Mouse (Mus musculus) 3134 (cell line): ENCODE data around the gene Phpt1.

Source experiments
- DNase-seq: peaks from one replicate; pipeline ENCODE4 v3.0.0-alpha.2; 2011; ENCODE audit warnings: low spot score; ENCODE audit not compliant: insufficient read length; ENCODE audit errors: extremely low read depth

Phpt1 gene

DNA sequence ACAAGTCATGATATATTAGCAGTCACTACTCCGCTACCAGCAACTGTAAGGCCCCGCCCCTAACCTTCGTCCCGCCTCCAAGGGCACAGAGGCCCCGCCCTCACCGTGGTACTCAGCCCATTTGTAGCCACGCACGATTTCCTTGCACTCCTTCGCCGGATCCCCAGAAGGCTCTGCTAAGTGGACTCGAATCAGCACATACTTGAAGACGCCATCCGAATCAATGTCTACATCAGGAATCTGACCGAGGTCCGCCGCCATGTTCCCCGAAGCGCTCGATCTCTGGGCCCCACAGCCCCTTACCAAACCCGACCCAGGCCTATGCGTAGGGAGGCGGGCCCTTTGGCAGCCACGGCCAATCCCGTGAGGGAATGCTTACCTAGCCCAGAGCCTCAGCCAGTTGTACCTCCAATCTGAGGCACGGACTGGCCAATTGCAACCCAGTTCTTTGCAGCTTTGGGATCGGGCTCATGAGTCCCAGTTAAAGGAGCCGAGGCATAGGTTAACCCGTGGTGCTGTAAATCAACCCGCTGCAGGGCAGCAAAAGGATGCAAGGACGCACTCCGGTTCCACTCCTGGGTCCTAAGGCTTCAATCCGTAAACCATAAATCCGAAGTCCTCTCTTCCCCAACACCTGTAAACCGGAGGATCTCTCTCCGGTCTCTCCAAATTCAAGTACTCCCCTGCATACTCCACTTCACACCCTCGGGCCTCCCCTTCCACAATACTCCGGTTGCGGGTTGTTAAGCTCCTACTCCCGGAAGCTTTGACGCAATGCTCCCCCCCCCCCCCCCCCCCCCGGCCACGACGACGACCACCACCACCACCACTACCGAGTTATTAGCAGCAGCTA, at the start of gene Phpt1, which contains the start of gene Mamdc4:
Phpt1 (minus strand) TSS at position 646 of the 853 bp plus-strand sequence.
Mamdc4 (minus strand) TSS at position 267 of the 853 bp plus-strand sequence.
- DNase-seq, result peak; percentile 94

DNA sequence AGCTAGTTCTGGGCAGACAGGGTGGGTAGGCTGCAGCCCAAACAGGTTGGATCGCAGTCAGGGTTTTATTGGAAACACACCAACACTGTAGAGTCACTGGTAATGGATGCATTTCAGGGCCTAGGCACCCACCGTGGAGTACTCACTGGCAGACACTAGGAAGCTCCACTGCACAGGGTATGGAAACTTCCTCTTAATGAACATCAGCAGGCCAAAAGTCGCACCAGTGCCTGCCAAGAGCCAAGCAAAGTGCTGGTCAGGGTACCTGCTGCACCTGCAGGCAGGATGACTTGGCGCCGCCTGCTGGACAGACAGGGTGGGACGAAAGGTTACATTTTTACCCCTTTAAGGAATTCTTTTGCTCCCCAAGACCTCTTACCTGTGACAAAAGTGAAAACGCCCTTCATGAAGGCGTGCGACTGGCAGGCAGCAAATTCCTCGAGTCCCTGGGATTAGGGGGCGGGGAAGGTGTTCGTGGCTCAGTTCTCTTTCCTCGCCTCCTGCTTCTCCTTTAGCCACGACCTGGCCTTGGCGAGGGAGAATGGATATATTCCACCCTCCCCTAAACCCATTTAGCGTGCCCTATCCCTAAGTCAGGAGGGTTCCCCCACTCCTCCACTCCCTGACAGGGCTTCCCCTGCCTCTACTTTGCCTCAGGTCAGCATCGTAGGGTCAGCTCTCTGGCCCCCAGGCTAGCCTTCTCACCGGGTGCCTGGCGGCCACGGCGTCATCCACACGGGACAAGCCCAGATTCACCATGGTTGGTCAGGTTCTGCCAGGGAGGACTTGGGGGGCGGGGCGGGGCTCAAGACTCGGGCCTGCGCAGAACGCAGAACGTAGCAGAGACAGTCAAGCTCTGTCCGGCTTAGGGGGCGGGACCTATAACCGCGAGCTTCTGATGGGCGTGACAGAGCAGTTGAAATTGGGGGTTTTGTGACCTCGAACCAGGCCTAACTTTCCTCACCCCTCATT, 46.5 kb upstream of the Phpt1 start, which contains the start of gene Tmem141:
Tmem141 (minus strand) TSS at position 777 of the 972 bp plus-strand sequence.
- DNase-seq, result peak; percentile 92

DNA sequence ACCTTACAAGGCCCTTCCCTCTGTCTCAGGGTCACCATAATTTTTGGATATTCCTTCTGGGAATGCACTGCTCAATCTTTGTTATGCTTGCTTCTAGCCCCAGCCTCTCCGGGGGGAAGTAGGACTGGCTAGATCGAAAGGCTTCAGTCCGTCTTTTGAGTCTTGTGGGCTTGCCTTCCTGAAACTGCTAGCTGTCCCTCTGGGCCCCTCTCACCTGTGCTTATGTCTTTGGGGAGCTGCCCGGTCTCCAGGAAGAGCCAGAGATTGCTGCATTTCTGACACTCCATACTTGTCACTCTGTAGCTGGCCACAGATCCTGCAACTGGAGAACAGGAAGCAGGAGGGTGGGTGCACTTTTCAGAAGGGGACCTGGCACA, 45.8 kb upstream of the Phpt1 start:
- no peak for DNase-seq

DNA sequence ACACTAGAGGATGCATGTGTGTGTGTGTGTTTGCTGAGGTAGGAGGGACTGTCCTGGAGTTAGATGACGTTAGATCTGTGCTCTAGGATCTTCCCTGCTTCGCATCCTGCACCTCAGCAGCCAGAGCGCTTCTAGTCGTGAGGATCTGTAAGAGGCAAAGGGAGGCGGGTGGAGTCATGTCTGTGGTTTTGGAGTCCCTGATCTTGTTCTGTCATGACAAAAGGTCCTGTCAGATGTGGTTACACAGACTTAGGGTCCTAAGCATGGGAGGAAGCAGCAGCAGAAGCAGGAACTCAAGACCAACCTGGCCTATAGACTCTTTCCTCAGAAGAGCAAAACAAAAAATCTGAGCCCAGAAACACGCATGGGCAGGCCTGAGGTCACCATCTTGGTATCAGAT, 45.4 kb upstream of the Phpt1 start:
- no peak for DNase-seq

DNA sequence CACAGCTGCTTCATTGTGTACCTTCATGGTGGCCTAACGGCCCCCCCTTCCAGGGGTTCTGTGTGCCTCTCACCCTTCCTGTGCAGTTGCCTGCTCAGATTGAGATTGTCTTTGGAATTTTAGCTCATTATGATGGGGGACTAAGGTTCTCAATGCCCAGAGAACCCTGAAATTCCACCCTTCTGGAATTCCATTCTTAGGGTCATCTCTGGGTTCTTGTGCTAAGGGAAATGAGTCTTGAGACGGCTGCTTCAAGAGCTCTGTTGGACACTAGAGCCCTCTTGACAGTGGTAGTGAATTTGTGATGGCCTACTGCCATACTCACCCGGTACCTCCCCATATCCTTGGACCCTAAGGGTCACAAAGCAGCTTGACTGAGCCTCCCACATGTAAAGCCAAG, 42.6 kb upstream of the Phpt1 start, which contains the start of gene Ccdc183:
Ccdc183 (minus strand) TSS at position 101 of the 400 bp plus-strand sequence.
- DNase-seq, result no peak

DNA sequence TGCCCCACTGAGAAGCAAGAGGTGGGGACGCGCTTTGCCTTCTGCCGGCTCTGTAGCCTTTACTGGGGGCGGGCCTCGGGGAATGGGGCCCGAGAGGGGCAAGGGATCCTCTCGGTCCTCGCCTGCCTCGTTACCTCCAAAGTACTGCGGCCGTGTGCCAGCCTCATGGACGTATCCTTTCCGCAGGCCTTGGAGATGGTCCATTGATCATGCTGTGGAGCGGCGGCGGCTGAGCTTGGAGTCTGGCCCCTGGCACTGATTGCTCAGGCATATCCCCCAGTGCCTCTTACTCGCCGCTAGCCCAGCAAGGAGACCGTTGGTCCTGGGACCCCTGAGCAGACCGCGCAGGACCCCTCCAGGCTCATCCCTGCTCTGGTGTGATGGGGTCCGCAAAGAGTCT, 41.4 kb upstream of the Phpt1 start:
- DNase-seq, result no peak

DNA sequence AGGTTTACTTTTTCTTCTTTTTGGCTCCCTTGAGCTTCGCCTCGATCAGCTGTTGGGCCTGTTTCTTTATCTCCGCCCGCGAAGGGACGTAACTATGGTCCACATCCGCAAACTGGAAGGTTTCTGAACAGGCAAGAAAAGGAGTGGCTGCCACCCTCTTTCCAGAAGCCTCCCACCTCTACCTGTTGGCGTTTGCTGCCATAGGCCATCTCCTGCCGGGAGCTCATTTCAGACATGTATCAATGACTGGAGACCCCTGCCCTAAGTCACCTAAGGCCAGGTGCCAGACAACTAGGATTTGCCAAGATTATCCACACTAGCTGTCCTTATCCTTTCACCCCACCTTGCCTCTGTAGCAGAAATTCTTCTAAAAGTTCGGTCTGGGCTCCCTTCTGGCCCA, 33.6 kb upstream of the Phpt1 start:
- DNase-seq, result no peak

DNA sequence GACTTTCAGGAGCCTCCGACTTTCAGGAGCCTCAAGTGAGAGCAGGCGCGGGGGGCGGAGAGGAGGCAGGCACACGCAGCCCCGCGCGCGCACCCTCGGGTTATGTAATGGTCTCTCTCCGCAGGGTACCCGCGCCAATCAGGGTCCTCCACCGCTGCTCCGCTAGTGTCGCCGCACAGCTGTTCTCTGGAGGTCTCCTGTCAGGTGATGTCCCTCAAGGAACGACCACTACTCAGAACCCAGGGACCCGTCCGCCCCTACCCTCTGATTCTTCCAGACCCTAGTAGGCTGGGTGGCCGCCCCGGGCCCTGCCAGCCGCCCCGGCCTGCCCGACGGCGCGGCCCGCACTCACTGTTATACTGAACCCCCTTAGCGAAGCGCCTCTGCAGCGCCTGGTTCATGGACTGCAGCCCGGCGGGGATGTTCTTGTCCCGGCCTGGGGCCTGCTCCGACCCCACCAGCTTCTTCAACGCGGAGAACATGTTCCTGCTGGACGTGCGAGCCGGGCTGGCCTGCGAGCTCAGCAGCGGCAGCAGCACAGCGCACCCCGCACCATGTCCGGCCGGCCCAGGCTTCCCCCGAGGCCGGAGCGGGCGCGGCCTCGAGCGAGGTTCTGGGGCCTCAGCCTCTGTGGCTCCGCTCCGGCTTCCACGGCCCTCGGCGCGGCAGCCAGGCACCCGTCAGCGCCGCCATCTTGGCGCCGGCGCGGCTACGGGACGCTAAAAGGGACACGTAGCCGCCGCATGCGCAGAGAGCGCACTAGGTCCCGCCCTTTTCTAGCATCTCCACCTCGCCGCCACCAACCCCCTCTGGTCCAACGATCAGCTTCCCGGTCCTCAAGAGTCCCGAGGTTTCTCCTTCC, 33.0 kb upstream of the Phpt1 start, which contains the start of gene Rabl6:
Rabl6 (minus strand) TSS at position 761 of the 862 bp plus-strand sequence.
- peak; percentile 85 for DNase-seq

DNA sequence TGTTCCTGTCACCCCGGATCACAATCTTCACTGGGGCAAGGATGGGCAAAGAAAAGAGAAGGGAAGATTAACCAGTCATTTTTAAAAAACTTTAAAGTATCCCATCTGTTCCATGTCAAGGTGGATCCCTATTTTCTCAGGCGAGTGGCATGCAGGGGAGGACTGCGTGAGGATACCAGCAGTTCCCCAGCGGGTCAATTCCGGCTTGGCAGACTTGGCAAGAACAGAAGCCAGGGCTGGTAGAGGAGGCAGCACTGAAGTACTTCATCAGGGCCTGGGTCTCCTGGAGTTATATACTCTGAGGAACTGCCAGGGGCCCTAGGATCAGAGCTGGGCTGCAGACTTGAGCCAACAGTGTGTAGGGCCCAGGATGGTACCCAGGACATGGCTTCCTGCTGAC, 27.5 kb upstream of the Phpt1 start:
- no peak for DNase-seq

DNA sequence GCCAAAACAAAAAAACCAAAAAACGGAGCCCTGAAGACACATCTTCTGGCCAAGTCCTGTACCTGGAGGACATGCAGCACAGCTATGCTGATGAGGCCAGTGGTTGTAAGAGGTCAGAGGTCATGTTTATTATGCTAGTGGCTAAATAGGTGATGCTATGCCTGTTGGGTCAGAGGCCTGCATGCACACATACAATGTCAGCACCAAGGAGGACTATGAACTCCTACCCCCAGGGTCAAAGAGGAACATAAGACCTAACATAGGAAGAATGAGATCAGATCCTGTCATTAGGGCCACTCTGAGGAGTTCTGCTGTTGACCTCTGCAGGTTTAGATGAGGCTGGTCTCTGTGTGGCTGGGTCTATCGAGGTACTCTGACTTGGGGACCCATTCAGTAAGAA, 25.0 kb upstream of the Phpt1 start:
- DNase-seq, result no peak

DNA sequence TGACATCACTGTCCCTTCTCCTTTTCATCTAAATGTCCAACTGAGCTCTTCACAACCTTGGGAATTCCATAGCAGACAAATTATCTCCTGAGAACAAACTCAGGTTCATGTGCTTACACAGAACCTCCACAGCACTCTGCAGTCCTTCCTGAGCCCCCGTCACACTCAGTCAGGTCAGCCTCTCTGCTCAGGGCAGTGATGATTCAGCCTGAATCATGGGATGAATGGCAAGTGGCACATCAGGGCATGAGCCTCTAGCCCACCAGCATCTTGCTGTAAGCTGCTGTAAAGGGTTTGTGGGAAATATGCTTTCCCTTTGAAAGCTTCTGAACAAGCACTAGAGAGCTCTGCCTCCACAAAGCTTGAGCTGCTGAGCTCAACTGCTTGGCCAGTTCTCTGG, 23.7 kb upstream of the Phpt1 start:
- no peak for DNase-seq

DNA sequence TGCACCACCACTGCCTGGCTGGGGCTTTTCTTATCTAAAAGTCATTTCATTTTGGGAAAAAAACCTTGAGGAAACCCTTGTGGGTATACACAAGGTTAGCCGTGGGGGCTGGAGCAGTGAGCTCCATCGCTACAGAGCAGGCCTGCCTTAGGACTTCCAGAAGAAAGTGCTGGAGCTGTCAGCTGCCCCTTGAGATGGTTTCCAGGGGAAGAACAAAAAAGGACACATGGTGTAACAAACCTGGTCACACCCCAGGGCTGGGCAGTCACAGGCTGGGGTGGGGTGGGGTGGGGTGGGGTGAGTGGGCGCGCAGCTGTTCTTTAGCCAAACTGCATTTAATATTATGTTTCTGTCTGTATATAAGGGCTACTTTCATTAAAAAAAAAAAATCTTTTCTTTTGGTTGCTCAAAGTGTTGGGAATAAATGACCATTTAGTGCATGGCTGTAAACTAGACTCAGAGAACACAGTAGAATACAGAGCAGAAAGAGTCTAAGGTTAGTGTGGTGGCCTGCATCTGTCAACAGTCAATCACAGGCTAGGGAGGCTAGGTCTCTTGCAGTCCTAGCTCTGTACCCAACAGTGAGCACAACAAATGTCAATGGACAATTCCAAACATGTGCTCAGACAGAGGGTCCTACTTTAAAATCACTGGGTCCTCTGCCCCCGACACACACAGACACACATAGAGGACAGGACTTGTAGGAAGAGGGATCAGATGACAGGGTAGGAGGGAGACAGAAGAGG, 21.9 kb upstream of the Phpt1 start:
- DNase-seq, result no peak

DNA sequence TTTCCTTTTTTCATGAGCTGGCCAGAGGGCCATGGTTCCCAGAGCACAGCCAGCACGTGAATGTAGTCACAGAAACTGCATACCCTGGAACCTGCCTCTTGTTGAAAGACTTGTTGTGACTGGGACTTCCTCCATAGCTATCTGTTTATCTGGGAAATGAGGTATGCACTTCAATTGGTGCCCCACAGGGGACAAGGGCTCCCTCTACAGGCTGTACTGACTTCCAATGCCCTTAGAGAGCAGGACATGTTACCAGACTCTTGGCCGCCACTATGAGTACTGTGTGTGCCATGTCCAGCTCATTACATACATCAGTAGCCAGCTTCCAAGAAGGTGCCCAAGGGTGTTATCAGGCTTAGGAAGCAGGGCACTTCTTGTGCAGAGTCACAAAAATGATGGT, 16.8 kb upstream of the Phpt1 start:
- no peak for DNase-seq

DNA sequence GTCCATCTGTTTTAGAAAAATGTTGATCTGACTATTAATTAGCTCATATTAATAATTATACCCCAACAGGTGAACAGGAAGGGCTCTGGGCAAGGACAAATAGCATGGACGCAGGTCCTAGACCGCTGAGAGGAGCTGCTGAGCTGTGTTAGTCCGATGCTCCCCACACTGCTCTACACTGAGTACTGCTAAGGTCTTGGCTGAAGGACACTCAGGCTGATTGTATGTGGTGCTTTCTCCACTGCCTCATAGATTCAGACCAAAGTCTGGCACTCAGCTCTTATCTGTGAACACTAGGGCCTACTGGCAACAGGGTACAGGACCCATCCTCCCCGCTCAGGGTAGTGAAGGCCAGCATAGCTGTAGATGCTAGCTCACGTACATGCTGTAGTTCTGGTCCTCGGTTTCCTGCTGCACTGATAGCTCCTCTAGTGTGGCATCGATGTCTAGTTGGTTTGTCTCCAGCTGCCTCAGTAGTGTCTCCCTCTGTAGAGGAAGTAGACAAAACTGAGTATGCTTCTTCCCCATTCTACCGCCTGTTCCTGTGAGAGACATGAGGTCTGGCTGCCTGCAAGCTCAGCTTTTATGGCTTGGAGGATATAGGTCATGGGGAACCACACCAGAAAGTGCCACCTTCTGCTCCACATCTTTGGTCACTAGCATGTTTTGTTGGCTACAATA, 13.3 kb upstream of the Phpt1 start:
- DNase-seq, result no peak

DNA sequence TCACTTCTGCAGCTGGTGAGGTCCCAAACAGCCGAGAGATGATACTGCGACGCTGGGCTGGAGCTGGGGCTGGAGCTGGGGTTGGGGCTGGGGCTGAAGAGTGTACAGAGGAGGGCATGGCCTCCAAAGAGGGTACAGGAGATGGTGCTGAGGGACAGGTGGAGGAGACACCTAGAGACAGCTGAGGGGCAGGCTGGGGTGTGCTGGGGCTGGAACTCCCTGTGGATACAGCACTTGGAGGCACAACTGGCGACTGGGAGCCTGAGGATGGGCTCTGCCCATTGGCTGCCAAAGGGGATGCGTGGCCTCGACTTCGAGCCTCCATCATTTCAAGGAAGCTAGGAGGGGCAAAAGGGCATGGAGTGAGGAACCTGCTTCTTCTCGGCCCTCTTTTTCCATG, 12.3 kb upstream of the Phpt1 start:
- DNase-seq, result no peak

DNA sequence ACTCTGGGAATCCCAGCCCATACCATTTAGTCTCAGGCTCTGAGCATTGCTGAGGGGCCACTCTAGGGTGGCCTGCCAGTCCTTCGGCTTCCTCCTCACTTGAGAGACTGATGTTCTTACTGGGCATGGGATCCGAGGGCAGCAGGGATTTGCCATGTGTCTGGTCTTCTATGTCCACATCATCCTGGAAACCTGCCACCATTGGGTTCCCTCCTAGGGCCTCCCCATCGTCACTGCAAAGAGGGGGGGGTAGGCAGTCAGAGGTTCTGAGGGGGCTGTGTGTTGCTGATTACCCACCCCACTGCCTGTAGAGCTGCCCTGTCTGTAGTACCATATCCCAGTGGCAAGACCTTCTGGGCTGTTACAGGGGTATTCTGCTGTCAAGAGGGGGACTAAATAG, 10.6 kb upstream of the Phpt1 start:
- no peak for DNase-seq

DNA sequence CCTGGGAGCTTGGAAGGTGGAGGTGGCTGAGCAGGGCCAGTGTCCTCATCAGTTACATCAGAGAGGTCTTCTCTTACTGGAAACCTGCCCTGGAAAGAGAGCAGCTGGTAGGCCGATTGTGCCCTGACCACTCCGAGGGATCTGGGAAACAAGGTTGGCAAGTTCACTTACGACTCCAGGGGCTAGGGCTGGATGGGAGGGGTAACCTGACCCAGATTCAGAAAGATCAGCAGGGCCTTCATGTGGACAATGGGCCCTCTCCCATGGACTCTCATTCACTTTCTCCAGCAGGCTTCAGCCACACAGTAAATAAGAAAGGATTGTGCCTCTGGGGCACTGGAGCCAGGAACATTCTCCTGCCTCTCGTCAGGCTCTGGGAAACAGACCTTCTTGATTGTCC, 9.8 kb upstream of the Phpt1 start:
- DNase-seq, result no peak

DNA sequence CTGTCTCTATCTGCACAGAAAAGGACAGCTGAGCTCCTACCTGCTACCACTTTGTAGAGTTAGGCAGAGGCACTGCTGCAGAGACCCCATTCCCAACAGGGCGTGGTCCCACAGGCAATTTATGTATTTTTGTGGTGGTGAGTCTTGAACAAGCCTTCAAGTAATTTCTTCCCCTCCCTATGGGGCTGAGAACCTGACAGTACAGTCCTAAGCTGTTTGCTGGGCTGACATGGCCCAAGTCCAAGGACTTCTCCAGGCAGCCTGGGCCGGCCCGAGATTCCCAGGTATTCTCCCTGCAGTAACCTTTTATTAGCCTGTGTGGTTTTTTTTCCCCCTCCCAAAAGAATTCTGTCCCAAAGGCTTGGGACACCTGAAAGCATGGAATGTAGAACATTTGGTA, 9.1 kb upstream of the Phpt1 start:
- DNase-seq, result no peak

DNA sequence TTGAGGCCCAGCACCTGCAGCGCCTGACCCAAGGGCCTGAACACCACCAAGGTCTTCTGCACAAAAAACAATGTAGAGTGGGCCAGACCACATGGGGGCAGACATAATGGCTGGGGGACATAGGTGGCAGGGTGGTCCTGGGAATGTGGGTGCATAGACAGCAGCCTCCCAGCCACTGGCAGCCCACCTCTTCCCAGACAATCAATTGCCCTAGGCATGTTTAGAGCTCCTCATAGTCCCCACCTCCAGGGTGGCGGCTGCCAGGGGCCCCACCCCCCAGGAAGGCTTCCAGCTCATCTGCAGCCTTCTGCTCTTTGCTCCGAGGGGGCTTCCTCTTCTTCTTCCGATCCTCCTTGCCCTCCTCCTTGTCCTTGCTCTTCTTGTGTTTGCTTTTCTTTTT, 8.5 kb upstream of the Phpt1 start:
- no peak for DNase-seq
